Mouse (Mus musculus): ENCODE data around the gene Kmo. TPM values are rescaled to one million over a fixed set of nuclear protein-coding genes. Genes with fewer than 3 reads are reported as not detected.
A peak's percentile ranks its signal among the peaks of the same experiment; 100 is the strongest.

Gene Kmo
- total RNA-seq (2014; rRNA removed) (210 and 319 TPM in 2 replicates), polyA plus RNA-seq (2012; rRNA removed) (64.7 and 69.1 TPM in 2 replicates)

DNA sequence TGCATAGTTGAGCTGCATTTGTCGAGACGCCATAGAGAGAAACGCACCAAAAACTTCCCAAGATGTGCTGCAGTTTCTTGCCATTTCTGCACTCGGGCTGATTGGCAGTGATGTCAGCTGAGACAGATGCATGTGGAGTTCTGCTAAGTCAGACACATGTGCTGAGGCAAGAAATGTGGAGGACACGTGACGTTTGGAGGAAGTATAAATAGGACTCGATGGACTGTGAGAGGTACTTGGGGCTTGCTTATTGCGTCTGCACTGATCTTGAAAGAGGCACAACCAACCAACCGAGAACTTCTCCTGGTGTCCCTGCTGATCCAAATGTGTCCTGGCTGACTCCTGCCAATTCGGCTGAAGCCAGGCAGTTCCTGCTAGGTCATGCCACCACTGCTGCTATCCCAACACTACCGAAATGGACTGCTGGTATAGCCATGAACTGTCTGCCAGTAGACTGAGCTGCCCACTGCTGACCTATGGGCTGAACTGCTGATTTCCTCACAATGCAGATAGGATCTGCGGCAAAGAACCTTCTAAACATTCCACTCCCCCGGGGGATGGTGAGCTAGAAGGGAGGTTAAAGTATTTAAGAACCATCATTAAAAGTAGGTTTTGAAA lies at the start of gene Kmo:
Gene Kmo, plus strand, starts transcription at position 568 of the 618 bp plus-strand sequence.
- no peak within 1 kb of the TSS for H3K4me3 ChIP-seq (ENCODE audit: insufficient read depth, low read depth, low read length)
- H3K27me3 ChIP-seq (ENCODE audit: control insufficient read depth, insufficient read depth, low read length) = no peaks in the 10 kb centered on the region
- H3K9ac ChIP-seq (ENCODE audit: low read depth, low read length) = no peak within 1 kb of the TSS
- TF ChIP-seq CTCF (IDR thresholded peaks at IDR 0.05; ENCODE audit: low read depth, low read length) (no peak), POLR2A (IDR thresholded peaks at IDR 0.05; ENCODE audit: extremely low read depth, insufficient read depth, low read length) (no peak)
- H3K79me2 ChIP-seq (ENCODE audit: control insufficient read depth, insufficient read depth, low read length) = peaks cover 21% of the 10 kb centered on the region; the same call in 1 of the 2 replicates
- H3K4me1 ChIP-seq (ENCODE audit: control insufficient read depth, insufficient read depth, low read length) = peaks cover 6% of the 10 kb centered on the region
- no peak within 1 kb of the TSS for H3K27ac ChIP-seq (replicated peaks; ENCODE audit: insufficient read depth, low read depth, low read length)
- WGBS = 76% methylated on average over 13 of the region's 13 CpGs
- peaks cover 43% of the 10 kb centered on the region for H3K36me3 ChIP-seq (ENCODE audit: control insufficient read depth, insufficient read depth, low read length)
- no peak for DNase-seq (ENCODE audit: extremely low read depth, low read depth, low spot score)

DNA sequence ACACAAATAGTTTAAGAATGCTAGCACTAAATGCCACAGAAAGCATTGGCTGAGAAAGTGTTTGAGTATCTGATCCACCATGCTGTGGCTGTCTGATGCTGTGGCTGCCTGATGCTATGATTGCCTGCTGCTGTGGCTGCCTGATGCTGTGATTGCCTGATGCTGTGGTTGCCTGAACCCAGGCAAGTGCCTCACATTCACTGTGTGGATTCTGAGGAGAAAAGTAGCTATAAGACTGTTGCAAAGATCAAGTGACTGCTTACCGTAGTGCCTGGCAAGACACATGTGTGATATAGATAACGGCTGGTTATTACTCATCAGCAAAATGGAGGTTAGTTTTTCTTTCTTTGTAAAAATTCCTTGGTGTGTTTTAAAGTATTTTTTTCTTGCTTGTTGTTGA lies 46.1 kb upstream of the Kmo start:
- H3K4me1 ChIP-seq (ENCODE audit: control insufficient read depth, insufficient read depth, low read length) = no peaks in the 10 kb centered on the region
- H3K36me3 ChIP-seq (ENCODE audit: control insufficient read depth, insufficient read depth, low read length) = no peaks in the 10 kb centered on the region; the same call in 1 of the 2 replicates
- H3K27me3 ChIP-seq (ENCODE audit: control insufficient read depth, insufficient read depth, low read length) = no peaks in the 10 kb centered on the region
- DNase-seq (ENCODE audit: extremely low read depth, low read depth, low spot score) = no peak
- H3K9ac ChIP-seq (ENCODE audit: low read depth, low read length) = no peak overlapping the region
- H3K4me3 ChIP-seq (ENCODE audit: insufficient read depth, low read depth, low read length) = no peak overlapping the region
- H3K27ac ChIP-seq (replicated peaks; ENCODE audit: insufficient read depth, low read depth, low read length) = no peak overlapping the region
- WGBS = 91% methylated on average over 2 of the region's 2 CpGs
- no peak for TF ChIP-seq CTCF (IDR thresholded peaks at IDR 0.05; ENCODE audit: low read depth, low read length)
- TF ChIP-seq POLR2A (IDR thresholded peaks at IDR 0.05; ENCODE audit: extremely low read depth, insufficient read depth, low read length) = no peak
- H3K79me2 ChIP-seq (ENCODE audit: control insufficient read depth, insufficient read depth, low read length) = no peaks in the 10 kb centered on the region

DNA sequence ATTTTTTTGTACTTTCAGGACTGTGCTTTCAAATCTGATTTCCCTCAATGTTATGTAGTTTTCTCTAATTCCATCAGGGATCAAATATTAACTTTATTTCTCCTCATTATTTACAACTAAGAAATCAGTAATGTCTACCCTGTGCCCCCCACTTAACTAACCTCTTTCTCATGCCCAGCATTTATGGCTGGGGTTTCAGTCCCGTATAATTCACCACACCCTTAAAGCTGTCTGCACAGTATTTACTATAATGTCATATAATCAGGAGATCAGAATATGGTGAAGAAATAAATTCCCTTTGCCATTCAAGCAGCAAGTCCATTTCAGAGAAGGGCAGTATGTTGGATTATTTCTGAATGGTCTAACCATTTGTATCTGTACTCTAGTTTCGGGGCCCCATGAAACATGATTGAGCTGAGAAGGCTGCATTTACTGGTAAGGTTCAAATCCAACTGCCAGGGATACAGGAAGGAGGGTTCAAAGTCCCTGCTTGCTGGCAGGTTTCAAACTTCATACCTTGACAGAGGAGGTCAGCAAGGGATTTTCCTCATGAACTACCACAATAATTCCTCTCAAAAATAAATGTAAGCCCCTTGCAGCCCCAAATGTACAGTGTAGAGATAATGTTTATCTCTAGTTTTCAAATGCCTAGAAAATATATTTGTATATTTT lies 41.6 kb upstream of the Kmo start:
- Histone ChIP-seq H3K27ac (replicated peaks; ENCODE audit: insufficient read depth, low read depth, low read length) (no peak overlapping the region), H3K36me3 (ENCODE audit: control insufficient read depth, insufficient read depth, low read length) (no peaks in the 10 kb centered on the region; the same call in 1 of the 2 replicates), H3K27me3 (ENCODE audit: control insufficient read depth, insufficient read depth, low read length) (no peaks in the 10 kb centered on the region), H3K79me2 (ENCODE audit: control insufficient read depth, insufficient read depth, low read length) (no peaks in the 10 kb centered on the region), H3K4me3 (ENCODE audit: insufficient read depth, low read depth, low read length) (no peak overlapping the region), H3K9ac (ENCODE audit: low read depth, low read length) (no peak overlapping the region), H3K4me1 (ENCODE audit: control insufficient read depth, insufficient read depth, low read length) (no peaks in the 10 kb centered on the region)
- 46% methylated on average over 2 of the region's 2 CpGs for WGBS
- DNase-seq (ENCODE audit: extremely low read depth, low read depth, low spot score) = peak; percentile 50
- TF ChIP-seq POLR2A (IDR thresholded peaks at IDR 0.05; ENCODE audit: extremely low read depth, insufficient read depth, low read length) = no peak
- TF ChIP-seq CTCF (IDR thresholded peaks at IDR 0.05; ENCODE audit: low read depth, low read length) = no peak

DNA sequence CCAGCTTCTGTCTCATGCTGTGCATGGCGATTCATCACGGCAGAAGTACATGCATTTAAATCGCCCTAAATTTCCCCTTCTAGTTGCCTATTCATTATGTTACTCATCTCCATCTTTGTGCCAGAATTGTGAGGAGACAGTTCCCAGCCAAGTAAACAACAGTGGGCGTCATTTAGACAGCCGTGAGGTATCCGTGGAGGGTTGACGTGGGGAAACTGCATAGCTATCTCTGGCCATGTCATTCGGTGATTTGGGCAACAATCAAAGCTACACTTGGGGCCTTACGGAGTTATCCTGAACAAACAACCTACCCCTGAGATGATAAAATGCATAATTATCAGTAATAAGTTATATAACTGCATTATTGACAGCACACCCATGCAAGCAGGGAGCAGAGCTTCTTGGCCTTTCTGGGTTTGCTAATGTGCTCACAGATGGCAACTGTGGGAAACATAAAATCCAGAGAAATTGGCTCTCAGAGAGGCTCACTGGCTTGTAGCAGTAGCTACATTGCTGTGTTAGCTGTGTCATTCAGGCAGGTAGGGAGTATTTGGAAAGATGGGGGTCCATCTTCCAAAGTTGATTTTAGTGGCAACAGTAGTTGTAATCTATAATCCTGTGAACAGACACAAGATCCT lies 40.5 kb upstream of the Kmo start:
- TF ChIP-seq POLR2A (IDR thresholded peaks at IDR 0.05; ENCODE audit: extremely low read depth, insufficient read depth, low read length) (no peak), CTCF (IDR thresholded peaks at IDR 0.05; ENCODE audit: low read depth, low read length) (no peak)
- WGBS = 91% methylated on average over 9 of the region's 9 CpGs
- no peak for DNase-seq (ENCODE audit: extremely low read depth, low read depth, low spot score)
- H3K36me3 ChIP-seq (ENCODE audit: control insufficient read depth, insufficient read depth, low read length) = no peaks in the 10 kb centered on the region; the same call in 1 of the 2 replicates
- H3K27me3 ChIP-seq (ENCODE audit: control insufficient read depth, insufficient read depth, low read length) = no peaks in the 10 kb centered on the region
- H3K79me2 ChIP-seq (ENCODE audit: control insufficient read depth, insufficient read depth, low read length) = no peaks in the 10 kb centered on the region
- H3K9ac ChIP-seq (ENCODE audit: low read depth, low read length) = no peak overlapping the region
- H3K4me1 ChIP-seq (ENCODE audit: control insufficient read depth, insufficient read depth, low read length) = no peaks in the 10 kb centered on the region
- no peak overlapping the region for H3K4me3 ChIP-seq (ENCODE audit: insufficient read depth, low read depth, low read length)
- H3K27ac ChIP-seq (replicated peaks; ENCODE audit: insufficient read depth, low read depth, low read length) = no peak overlapping the region

DNA sequence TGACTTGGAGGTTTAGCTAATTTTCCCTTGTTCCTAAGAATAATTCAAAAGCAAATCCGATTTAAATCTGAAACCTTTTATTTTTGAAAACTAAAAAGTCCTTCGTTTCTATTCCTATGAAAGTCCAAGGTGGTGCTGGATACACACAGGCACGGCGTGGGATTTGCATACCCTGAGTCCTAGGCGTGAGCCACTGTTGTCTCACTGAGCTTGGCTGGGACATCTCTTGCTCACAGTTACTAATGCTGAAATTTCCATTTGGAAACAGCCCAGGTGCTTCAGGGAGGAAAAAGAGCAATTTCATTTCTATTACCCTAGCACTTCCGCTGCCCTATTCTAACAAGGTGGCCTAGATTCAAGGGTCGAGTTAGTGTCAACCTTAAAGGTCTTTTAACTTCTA lies 39.8 kb upstream of the Kmo start:
- Histone ChIP-seq H3K79me2 (ENCODE audit: control insufficient read depth, insufficient read depth, low read length) (no peaks in the 10 kb centered on the region), H3K4me1 (ENCODE audit: control insufficient read depth, insufficient read depth, low read length) (no peaks in the 10 kb centered on the region), H3K27me3 (ENCODE audit: control insufficient read depth, insufficient read depth, low read length) (no peaks in the 10 kb centered on the region), H3K4me3 (ENCODE audit: insufficient read depth, low read depth, low read length) (no peak overlapping the region), H3K27ac (replicated peaks; ENCODE audit: insufficient read depth, low read depth, low read length) (no peak overlapping the region), H3K9ac (ENCODE audit: low read depth, low read length) (no peak overlapping the region), H3K36me3 (ENCODE audit: control insufficient read depth, insufficient read depth, low read length) (no peaks in the 10 kb centered on the region; the same call in 1 of the 2 replicates)
- WGBS = 91% methylated on average over 7 of the region's 7 CpGs
- DNase-seq (ENCODE audit: extremely low read depth, low read depth, low spot score) = no peak
- no peak for TF ChIP-seq CTCF (IDR thresholded peaks at IDR 0.05; ENCODE audit: low read depth, low read length)
- no peak for TF ChIP-seq POLR2A (IDR thresholded peaks at IDR 0.05; ENCODE audit: extremely low read depth, insufficient read depth, low read length)

All from liver, adult 2 months (tissue).